Mouse (Mus musculus) lung, postnatal 36 days (tissue): ENCODE results near the gene Zfr2.
A peak's percentile ranks its signal among the peaks of the same experiment; 100 is the strongest.

Experiments
- DNase-seq: peaks from one replicate; pipeline ENCODE4 v3.0.0; 2022; ENCODE audit warnings: mixed read lengths

Gene Zfr2

DNA sequence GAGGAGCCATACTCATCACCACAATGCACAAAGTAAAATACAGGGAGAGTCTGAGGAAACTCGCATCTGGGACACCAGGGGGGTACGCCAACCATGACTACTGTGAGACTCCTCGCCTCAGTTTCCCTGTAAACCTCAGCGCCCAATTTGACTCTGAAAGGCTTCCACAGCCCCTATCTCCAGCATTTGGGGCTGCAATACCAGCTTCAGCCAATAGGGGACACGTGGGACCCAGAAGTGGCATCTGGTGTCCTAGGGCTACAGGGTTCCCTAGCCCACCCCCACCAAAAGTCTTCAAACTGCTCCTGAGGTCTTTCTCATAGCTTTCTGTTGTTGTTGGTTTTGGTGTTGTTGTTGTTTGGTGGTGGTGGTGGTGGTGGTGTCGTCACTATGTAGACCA is 55.6 kb downstream of the Zfr2 start:
- peak; percentile 65 for DNase-seq

DNA sequence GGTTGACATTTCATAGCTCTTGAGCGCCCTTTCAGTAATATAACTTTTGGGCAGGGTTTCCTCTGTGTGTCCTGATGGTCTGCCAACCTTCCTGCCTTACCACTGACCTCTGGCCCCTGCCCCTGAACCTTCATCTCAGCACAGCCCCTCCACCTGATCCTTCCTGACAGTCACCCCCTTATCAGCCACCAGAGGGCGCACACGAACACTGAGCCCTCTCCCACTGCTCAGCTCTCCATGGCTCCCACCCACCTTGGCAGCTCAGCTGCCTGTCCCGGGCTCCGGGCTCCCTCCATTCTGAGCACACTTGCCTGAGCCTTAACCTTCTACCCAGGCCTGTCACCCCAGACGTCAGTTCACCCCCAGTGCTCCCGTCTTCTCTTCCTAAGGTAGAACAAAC is 56.3 kb downstream of the Zfr2 start:
- DNase-seq: peak; percentile 78

- DNase-seq: peak; percentile 61
Measured at GRCm38 (mm10) chr10:81289811-81290210, 56.9 kb downstream of the Zfr2 start.

GRCm38 (mm10) chr10:81290698-81291460 is 57.9 kb downstream of the Zfr2 start:
- DNase-seq: peak; percentile 70

GRCm38 (mm10) chr10:81291511-81292104 is 58.7 kb downstream of the Zfr2 start, which contains the start of gene Tjp3:
Gene Tjp3, minus strand, starts transcription at chr10:81291581.
- DNase-seq: no peak

DNA sequence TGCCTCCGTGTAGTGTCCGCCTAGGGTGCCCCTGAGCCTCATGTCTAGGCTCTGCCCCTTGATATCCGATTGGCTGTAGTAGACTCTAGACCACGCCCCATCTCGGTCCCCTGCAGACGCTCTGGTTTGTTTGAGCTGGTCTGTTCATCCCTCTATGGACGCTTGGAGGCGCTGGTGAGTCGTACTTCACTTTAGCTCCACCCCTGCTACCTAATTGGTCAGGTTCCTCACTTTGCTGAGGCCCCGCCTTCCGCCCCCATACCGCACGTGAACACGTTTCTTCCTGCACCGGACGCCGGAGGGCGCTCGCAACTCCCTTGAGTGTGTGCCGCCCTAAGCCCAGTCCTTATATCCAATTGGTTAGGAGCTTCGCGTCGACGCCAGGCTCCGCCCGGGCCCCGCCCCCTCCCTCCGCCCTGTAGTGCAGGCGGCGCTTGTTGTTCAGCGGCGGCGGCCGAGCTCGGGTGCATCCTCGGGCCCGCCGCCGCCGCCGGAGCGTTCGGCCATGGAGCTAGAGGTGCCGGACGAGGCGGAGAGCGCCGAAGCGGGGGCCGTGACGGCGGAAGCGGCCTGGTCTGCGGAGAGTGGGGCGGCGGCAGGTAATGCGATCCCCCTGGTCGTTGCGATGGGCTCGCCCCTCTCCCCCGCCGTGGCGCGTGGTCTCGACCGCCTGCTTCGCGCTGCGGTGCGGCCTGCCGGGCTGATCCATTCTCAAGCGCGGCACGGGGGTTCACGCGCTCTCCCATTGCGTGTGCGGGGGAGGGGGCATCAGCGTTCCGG is 59.8 kb downstream of the Zfr2 start, which contains the start of gene Pip5k1c:
Gene Pip5k1c, plus strand, starts transcription at position 410 of the 780 bp plus-strand sequence.
- DNase-seq: peak; percentile 100

DNA sequence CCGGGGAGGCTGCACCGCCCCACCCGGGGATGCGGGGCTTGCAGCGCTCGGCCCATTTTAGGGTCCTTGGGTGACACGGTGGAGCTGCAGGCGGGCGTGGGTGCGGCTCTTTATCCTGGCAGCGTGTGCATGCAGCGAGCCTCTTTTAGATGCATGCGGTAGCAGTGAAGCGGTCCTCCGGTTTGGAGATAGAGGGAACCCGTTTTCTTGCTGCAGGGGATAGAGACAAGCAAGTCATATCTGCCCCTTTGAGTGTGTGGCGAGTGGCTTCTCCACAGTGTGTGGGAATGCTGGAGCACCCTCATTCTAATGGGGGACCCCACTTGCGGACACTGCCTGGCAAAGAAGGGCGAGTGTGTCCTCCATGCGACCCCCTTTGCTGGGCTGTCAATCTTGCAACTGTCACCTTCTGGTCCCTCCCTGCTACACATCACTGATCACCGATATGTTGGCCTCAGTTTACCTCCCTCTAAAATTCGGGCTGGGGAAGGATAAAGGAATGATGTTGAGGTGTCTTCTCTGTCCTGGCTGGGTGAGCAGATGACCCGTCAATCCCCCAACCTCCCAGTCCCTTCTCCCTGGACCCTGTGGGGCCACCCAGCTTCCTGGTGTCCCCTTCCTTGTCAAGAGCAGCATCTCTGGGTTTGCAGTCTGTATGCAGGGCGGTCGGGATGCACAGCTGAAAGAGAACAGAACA is 60.5 kb downstream of the Zfr2 start:
- DNase-seq: no peak

DNA sequence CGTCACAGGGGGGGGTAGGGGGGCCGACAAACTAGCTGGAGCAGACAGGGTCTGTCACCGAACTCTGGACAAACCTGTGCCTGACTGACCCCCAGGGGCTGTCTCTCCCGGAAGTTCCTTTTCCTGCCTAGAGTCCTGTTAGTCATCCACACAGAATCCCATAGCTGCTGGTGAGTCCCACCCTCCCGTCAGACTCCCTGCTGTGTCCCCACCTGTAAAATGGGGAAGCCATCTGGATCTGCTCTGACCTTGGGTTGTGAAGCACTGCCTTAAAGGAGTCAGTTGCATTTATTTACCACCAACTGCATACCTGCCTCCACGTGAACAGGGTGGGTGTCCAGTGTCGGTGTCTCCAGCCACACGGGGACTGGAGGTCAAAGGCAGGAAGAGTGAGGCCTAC is 61.5 kb downstream of the Zfr2 start:
- DNase-seq: no peak

GRCm38 (mm10) chr10:81295185-81295584 is 62.2 kb downstream of the Zfr2 start:
- no peak for DNase-seq

GRCm38 (mm10) chr10:81297246-81297645 is 64.3 kb downstream of the Zfr2 start:
- DNase-seq: no peak

DNA sequence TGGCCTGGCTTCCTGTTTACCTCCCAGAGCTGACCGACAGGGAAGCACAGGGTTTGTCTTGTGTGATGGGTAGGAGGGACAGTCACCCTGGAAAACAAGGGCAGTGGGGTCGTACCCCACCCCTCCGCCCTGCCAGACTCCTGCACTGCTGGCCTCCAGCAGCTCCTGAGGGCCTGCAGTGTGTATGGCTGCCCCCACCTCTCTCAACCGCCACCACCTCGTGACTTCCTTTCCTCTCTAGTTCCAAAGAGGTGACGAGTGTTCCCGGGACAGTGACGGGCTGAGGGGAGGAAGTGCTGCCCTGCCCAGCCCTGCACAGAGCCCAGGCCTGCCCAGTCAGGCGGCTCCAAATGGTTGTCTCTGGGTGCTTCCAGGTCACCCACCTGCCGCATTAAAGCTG is 64.9 kb downstream of the Zfr2 start:
- DNase-seq: peak; percentile 87

DNA sequence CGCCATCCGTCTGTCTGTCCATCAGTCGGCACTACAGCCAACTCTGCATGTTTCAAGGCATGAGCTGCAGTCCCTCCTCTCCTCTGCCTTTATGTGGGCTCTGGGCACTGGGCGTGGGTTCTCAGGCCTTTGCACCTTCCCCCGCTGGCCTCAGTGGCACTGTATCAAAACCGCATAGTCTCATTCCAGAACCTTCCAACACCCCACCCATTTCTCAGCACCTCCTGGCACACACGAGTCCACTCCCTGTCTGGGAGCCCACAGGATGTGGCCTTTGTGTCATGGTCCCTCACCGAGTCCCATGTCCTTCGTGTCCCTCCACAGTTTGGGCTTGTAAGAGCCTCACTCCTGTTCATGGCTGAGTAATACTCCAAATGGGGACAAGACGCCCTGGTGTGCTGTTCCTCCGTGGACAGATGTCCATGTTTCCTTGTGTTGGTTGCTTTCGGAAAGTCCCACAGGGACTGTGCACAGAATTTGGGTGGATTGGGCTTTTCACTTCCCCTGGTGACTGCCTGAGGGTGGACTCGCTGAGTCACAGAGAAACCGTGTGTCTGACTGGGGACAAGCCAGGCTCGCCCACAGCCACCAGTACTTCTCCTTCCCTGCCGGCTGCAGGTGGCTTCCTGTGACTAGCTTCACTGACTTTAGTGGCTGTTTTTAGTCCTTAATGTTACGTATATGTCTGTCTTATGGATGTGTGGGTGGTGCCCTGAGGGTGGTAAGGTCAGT is 65.6 kb downstream of the Zfr2 start:
- DNase-seq: peak; percentile 69

DNA sequence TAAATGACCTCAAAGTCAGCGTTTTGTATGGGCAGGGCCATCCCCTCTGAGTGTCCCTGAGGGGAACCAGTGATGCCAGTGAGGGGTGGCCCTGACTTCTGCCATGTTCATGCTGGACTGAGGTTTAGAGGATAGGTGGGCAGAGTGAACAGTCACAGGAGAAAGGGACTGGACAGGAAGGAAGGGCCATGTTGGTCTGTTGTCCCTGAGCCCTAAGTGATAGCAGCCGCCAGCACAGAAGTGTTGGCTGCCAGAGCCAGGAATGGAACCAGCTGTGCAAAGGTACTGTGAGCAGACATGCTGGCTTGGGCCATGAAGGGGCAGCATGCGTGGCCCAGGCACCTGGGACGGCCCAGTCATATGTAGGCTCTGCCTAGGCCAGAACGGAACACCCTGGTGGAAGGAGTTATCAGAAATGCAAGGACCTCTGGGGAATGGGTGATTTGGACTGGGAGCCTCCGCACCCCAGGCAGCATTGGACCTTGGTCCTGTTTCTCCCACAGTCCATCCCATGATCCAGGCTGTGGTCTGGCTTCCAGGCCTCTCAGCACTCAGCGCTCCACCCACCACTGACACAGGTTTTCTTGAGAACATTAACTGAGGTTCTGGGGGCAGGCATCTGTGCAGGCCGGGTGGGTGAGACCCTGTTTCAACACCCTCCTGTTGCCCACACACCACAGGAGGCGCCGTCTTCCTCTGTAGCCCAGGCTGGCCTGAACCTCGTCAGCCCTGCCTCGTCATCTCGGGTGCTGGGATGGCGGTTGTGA is 66.8 kb downstream of the Zfr2 start:
- DNase-seq: no peak

GRCm38 (mm10) chr10:81300352-81300907 is 67.5 kb downstream of the Zfr2 start:
- no peak for DNase-seq

GRCm38 (mm10) chr10:81301321-81301720 is 68.4 kb downstream of the Zfr2 start:
- DNase-seq: no peak
